Mouse (Mus musculus): ENCODE results near the gene 1500009C09Rik. TPM values are rescaled to one million over a fixed set of nuclear protein-coding genes. Genes with fewer than 3 reads are reported as not detected.

The 1500009C09Rik gene
- polyA plus RNA-seq, 2 experiments, result 0.02 TPM; not detected in 1

DNA sequence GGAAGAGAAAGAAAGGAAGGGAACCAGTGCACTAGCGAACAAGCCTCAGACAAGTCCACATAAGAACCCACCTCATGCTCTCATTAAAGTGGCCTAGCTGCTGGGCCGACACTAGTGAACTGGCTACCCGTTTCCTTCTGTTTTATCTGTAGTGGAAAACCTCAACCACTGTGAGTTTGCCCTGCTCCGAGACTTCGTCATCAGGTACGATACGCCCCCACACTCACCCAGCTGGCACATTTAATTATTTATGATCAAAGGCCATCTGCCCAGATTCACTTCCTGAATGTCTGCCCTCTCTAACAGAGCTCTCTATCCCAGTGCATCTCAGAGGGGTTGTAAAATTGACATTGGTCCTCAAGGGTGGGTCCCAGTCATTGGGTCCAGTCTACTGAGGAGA is 38.1 kb downstream of the 1500009C09Rik start:
- WGBS (ENCODE audit: insufficient replicate concordance), result 66% methylated on average over 7 of the region's 7 CpGs
- no peak overlapping the region for H3K4me2 ChIP-seq (ENCODE audit: low read depth)
- H3K36me3 ChIP-seq (replicated peaks; ENCODE audit: control insufficient read depth, insufficient read depth, low read depth), result no peaks in the 10 kb centered on the region
- no peak overlapping the region for H3K4me3 ChIP-seq (ENCODE audit: insufficient read depth in 1 of 2, low read depth in 2 of 2, low read length in 2 of 2)
- no peak overlapping the region for H3K27ac ChIP-seq
- no peak overlapping the region for H3K9ac ChIP-seq (replicated peaks)
- TF ChIP-seq CTCF (IDR thresholded peaks at IDR 0.05; ENCODE audit: low read depth) (no peak), EP300 (IDR thresholded peaks at IDR 0.05; ENCODE audit: low read depth) (no peak)
- peaks cover 4% of the 10 kb centered on the region; the same call in 1 of the 2 replicates for H3K27me3 ChIP-seq (ENCODE audit: control insufficient read depth, insufficient read depth, low read length)
- no peaks in the 10 kb centered on the region for H3K9me3 ChIP-seq (ENCODE audit: control insufficient read depth, low read length)
- peaks cover 0 to 10% of the 10 kb centered on the region in 2 experiments; a peak in 2 of 4 replicates for H3K4me1 ChIP-seq (replicated peaks; ENCODE audit: control insufficient read depth in 2 of 2, insufficient read depth in 2 of 2, low read length in 1 of 2)
- ATAC-seq (ENCODE audit: insufficient read depth), result no peak
- DNase-seq (ENCODE audit: low read depth in 3 of 3, low spot score in 3 of 3), result no peak

DNA sequence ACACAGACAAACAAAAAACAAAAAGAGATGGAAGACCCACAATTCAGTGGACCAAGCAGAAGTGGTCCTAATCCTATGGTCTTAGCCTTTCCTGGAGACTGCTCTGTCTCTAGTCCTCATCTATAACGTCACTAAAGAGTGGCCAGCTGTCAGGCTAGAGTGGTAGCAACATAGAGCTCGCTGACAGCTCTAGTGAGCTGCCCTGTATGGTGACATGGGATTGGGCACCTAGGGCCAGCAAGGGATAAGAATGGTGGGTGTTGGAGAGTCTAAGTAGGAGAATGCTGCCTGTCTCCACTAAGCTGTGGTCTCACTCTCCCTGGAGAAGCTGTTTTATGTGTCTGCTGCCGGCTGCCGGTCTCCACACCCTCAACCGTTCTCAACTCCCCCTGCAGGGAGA is 40.7 kb downstream of the 1500009C09Rik start:
- peaks cover 4% of the 10 kb centered on the region; the same call in 1 of the 2 replicates for H3K27me3 ChIP-seq (ENCODE audit: control insufficient read depth, insufficient read depth, low read length)
- no peak overlapping the region for H3K4me2 ChIP-seq (ENCODE audit: low read depth)
- no peaks in the 10 kb centered on the region for H3K36me3 ChIP-seq (replicated peaks; ENCODE audit: control insufficient read depth, insufficient read depth, low read depth)
- no peak overlapping the region for H3K27ac ChIP-seq
- 34% methylated on average over 5 of the region's 5 CpGs for WGBS (ENCODE audit: insufficient replicate concordance)
- TF ChIP-seq EP300 (IDR thresholded peaks at IDR 0.05; ENCODE audit: low read depth), result no peak
- TF ChIP-seq CTCF (IDR thresholded peaks at IDR 0.05; ENCODE audit: low read depth), result no peak
- H3K4me1 ChIP-seq (replicated peaks; ENCODE audit: control insufficient read depth in 2 of 2, insufficient read depth in 2 of 2, low read length in 1 of 2), result peaks cover 0 to 10% of the 10 kb centered on the region in 2 experiments; a peak in 2 of 4 replicates
- DNase-seq (ENCODE audit: low read depth in 3 of 3, low spot score in 3 of 3) (no peak), ATAC-seq (ENCODE audit: insufficient read depth) (no peak)
- H3K4me3 ChIP-seq (ENCODE audit: insufficient read depth in 1 of 2, low read depth in 2 of 2, low read length in 2 of 2), result no peak overlapping the region
- H3K9ac ChIP-seq (replicated peaks), result no peak overlapping the region
- no peaks in the 10 kb centered on the region for H3K9me3 ChIP-seq (ENCODE audit: control insufficient read depth, low read length)

DNA sequence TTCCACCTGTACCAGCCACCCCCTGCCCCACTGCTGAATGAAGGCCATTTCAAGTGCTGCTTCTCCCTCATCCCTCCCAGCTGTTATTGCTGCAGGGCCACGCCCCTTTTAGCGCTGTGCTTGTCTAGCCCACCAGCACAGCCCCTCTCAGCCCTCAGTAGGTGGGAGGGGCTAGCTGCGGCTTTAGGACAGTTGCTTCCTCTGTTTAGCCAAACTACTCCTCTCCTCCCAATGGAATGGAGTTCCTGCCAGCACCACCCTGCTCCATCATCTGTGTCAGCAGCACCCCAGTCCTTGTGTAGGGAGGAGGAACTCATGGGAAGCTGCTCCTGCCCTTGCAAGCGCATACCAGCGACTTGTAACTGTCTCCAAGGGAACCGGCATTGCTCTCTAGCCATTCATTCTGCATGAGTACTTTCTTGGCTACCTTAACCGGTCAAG is 41.1 kb downstream of the 1500009C09Rik start:
- H3K4me1 ChIP-seq (replicated peaks; ENCODE audit: control insufficient read depth in 2 of 2, insufficient read depth in 2 of 2, low read length in 1 of 2), result peaks cover 0 to 10% of the 10 kb centered on the region in 2 experiments; a peak in 2 of 4 replicates
- 27% methylated on average over 7 of the region's 7 CpGs for WGBS (ENCODE audit: insufficient replicate concordance)
- H3K9ac ChIP-seq (replicated peaks), result no peak overlapping the region
- ATAC-seq (ENCODE audit: insufficient read depth) (no peak), DNase-seq (ENCODE audit: low read depth in 3 of 3, low spot score in 3 of 3) (no peak)
- H3K36me3 ChIP-seq (replicated peaks; ENCODE audit: control insufficient read depth, insufficient read depth, low read depth), result no peaks in the 10 kb centered on the region
- no peaks in the 10 kb centered on the region for H3K9me3 ChIP-seq (ENCODE audit: control insufficient read depth, low read length)
- no peak overlapping the region for H3K27ac ChIP-seq
- H3K27me3 ChIP-seq (ENCODE audit: control insufficient read depth, insufficient read depth, low read length), result peaks cover 4% of the 10 kb centered on the region; the same call in 1 of the 2 replicates
- H3K4me3 ChIP-seq (ENCODE audit: insufficient read depth in 1 of 2, low read depth in 2 of 2, low read length in 2 of 2), result no peak overlapping the region
- no peak overlapping the region for H3K4me2 ChIP-seq (ENCODE audit: low read depth)
- no peak for TF ChIP-seq CTCF (IDR thresholded peaks at IDR 0.05; ENCODE audit: low read depth)
- no peak for TF ChIP-seq EP300 (IDR thresholded peaks at IDR 0.05; ENCODE audit: low read depth)

DNA sequence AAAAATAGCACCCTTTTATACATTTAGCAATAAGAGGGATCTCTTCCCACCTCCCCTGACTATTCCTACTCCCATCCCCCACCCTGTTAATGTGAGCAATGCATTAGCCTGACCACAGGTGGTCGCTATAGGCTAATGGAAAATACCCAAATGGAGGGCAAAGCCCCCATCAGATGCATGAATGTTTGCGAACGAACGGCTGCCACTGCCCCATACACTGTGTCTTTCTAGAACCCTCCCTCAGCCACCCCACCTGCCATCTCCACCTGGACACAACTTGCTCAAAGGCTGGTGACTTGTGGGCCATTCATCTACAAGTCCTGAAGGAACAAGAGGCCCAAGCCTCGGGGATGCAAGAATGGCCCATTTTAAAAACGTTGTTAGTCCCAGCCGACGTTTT is 41.9 kb downstream of the 1500009C09Rik start:
- ATAC-seq (ENCODE audit: insufficient read depth) (no peak), DNase-seq (ENCODE audit: low read depth in 3 of 3, low spot score in 3 of 3) (no peak)
- peaks cover 0 to 10% of the 10 kb centered on the region in 2 experiments; a peak in 2 of 4 replicates for H3K4me1 ChIP-seq (replicated peaks; ENCODE audit: control insufficient read depth in 2 of 2, insufficient read depth in 2 of 2, low read length in 1 of 2)
- H3K36me3 ChIP-seq (replicated peaks; ENCODE audit: control insufficient read depth, insufficient read depth, low read depth), result no peaks in the 10 kb centered on the region
- no peaks in the 10 kb centered on the region for H3K9me3 ChIP-seq (ENCODE audit: control insufficient read depth, low read length)
- H3K4me2 ChIP-seq (ENCODE audit: low read depth), result no peak overlapping the region
- H3K27ac ChIP-seq, result no peak overlapping the region
- TF ChIP-seq EP300 (IDR thresholded peaks at IDR 0.05; ENCODE audit: low read depth) (no peak), CTCF (IDR thresholded peaks at IDR 0.05; ENCODE audit: low read depth) (peak; percentile 75)
- no peak overlapping the region for H3K9ac ChIP-seq (replicated peaks)
- H3K27me3 ChIP-seq (ENCODE audit: control insufficient read depth, insufficient read depth, low read length), result peaks cover 4% of the 10 kb centered on the region; the same call in 1 of the 2 replicates
- no peak overlapping the region for H3K4me3 ChIP-seq (ENCODE audit: insufficient read depth in 1 of 2, low read depth in 2 of 2, low read length in 2 of 2)
- 41% methylated on average over 8 of the region's 8 CpGs for WGBS (ENCODE audit: insufficient replicate concordance)

DNA sequence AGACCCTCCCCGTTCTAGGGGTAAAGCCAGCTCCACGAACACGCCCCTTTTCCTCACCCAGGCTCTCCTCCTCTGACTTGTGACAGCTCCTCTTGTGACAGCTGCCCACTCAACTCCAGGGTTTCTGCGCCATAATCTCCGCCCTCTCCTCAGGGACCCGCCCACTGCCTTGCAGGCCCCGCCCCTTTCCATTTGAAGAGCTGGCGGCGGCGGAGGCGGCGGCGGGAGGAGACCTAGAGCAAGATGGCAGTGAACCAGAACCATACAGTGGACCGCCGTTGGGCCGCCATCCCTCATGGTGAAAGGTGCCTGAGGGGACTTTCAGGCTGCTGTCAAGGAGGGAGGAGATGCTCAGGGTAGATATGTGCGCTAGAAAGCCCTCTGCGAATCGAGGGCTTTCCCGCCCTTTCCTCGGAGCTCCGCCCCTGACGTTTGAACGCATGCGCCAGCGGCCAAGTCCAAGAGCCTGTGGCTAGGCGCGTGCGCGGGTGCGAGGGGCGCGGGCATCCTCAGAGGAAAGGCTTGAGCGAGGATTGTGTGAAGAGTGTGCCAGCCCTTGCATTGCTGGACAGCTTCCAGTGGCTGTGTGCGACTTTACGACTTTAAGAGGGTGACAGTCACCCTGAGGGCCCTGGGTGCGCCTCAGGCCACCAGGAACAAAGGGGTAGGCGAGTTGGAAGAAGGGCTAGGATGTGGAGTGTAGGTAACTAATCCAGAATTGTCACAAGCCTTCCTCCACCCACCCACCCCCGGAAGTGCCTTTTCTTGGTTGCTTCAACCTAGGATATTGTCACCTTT is 46.8 kb downstream of the 1500009C09Rik start, which contains the start of gene Wbp2nl:
Wbp2nl (plus strand) TSS at position 191 of the 798 bp plus-strand sequence.
- H3K27ac ChIP-seq, result no peak within 1 kb of the TSS
- DNase-seq (ENCODE audit: low read depth in 3 of 3, low spot score in 3 of 3) (no peak), ATAC-seq (ENCODE audit: insufficient read depth) (no peak; the same call in 1 of the 2 replicates)
- TF ChIP-seq CTCF (IDR thresholded peaks at IDR 0.05; ENCODE audit: low read depth) (no peak), EP300 (IDR thresholded peaks at IDR 0.05; ENCODE audit: low read depth) (no peak)
- H3K4me2 ChIP-seq (ENCODE audit: low read depth), result 0 out of 2 replicates have a peak within 1 kb of the TSS, but pooled peaks have one; percentile 20
- H3K36me3 ChIP-seq (replicated peaks; ENCODE audit: control insufficient read depth, insufficient read depth, low read depth), result no peaks in the 10 kb centered on the region
- H3K4me1 ChIP-seq (replicated peaks; ENCODE audit: control insufficient read depth in 2 of 2, insufficient read depth in 2 of 2, low read length in 1 of 2), result peaks cover 0 to 10% of the 10 kb centered on the region in 2 experiments; a peak in 2 of 4 replicates
- H3K9me3 ChIP-seq (ENCODE audit: control insufficient read depth, low read length), result no peaks in the 10 kb centered on the region
- no peak within 1 kb of the TSS for H3K9ac ChIP-seq (replicated peaks)
- 54% methylated on average over 39 of the region's 39 CpGs for WGBS (ENCODE audit: insufficient replicate concordance)
- no peak within 1 kb of the TSS for H3K4me3 ChIP-seq (ENCODE audit: insufficient read depth in 1 of 2, low read depth in 2 of 2, low read length in 2 of 2)
- H3K27me3 ChIP-seq (ENCODE audit: control insufficient read depth, insufficient read depth, low read length), result no peaks in the 10 kb centered on the region
